Mouse (Mus musculus) heart, embryonic 11.5 days (tissue): Measurements from ENCODE around the gene Cd164. TPM values are rescaled to one million over a fixed set of nuclear protein-coding genes. Genes with fewer than 3 reads are reported as not detected.

Source experiments
- ATAC-seq: fragments of 200-750 bp; cut with Nextera tagmentation; replicated peaks from 2 replicates; pipeline ENCODE4 v1.8.0; 2017; ENCODE audit warnings: moderate library complexity; ENCODE audit not compliant: insufficient number of reproducible peaks, low FRiP score, low TSS enrichment
- H3K27ac ChIP-seq: fragments of 300-500 bp; sonication (generic); 2 replicates; pipeline ENCODE4 v1.5.1; 2014; ENCODE audit warnings: mild to moderate bottlenecking, low read depth, low read length
- H3K27me3 ChIP-seq: fragments of 300-500 bp; sonication (generic); 2 replicates; pipeline ENCODE4 v1.6.1; 2014; ENCODE audit warnings: mild to moderate bottlenecking, low read length, mixed read lengths; ENCODE audit not compliant: control insufficient read depth, insufficient read depth
- H3K36me3 ChIP-seq: fragments of 300-500 bp; sonication (generic); 2 replicates; pipeline ENCODE4 v1.6.1; 2014; ENCODE audit warnings: mild to moderate bottlenecking, low read length, moderate library complexity, mixed read lengths; ENCODE audit not compliant: control insufficient read depth, insufficient read depth
- H3K4me1 ChIP-seq: fragments of 300-500 bp; sonication (generic); 2 replicates; pipeline ENCODE4 v1.6.1; 2014; ENCODE audit warnings: low read length; ENCODE audit not compliant: control insufficient read depth, insufficient read depth
- H3K4me2 ChIP-seq: fragments of 300-500 bp; sonication (generic); 2 replicates; pipeline ENCODE4 v1.6.1; 2014; ENCODE audit warnings: mild to moderate bottlenecking, moderate library complexity
- H3K4me3 ChIP-seq: fragments of 300-500 bp; sonication (generic); 2 replicates; pipeline ENCODE4 v1.5.1; 2014; ENCODE audit warnings: low read depth, low read length
- H3K9ac ChIP-seq: fragments of 300-500 bp; sonication (generic); 2 replicates; pipeline ENCODE4 v1.6.1; 2014; ENCODE audit warnings: mild to moderate bottlenecking, low read depth, low read length, moderate library complexity
- H3K9me3 ChIP-seq: fragments of 300-500 bp; sonication (generic); replicated peaks from 2 replicates; pipeline ENCODE4 v1.6.1; 2016; ENCODE audit warnings: low read length; ENCODE audit not compliant: control insufficient read depth
- WGBS: fragments of 180-500 bp; shearing (Covaris S2); extraction: QIAGEN DNeasy Blood & Tissue Kit; methylation state at CpG from one replicate; pipeline ENCODE4 v1.1.7; 2014; ENCODE audit not compliant: insufficient replicate concordance; 5-methylcytosine and 5-hydroxymethylcytosine counted together
- polyA plus RNA-seq: library from polyadenylated mRNA; unstranded; fragments of >200 nt; fragmentation: Nextera tagmentation; extraction: Ambion mirVana; gene quantifications from 2 replicates; pipeline ENCODE4 v1.2.1, GENCODE M21; 2014

The Cd164 gene
- polyA plus RNA-seq, 1 experiment from 2014 or later: 187 TPM

DNA sequence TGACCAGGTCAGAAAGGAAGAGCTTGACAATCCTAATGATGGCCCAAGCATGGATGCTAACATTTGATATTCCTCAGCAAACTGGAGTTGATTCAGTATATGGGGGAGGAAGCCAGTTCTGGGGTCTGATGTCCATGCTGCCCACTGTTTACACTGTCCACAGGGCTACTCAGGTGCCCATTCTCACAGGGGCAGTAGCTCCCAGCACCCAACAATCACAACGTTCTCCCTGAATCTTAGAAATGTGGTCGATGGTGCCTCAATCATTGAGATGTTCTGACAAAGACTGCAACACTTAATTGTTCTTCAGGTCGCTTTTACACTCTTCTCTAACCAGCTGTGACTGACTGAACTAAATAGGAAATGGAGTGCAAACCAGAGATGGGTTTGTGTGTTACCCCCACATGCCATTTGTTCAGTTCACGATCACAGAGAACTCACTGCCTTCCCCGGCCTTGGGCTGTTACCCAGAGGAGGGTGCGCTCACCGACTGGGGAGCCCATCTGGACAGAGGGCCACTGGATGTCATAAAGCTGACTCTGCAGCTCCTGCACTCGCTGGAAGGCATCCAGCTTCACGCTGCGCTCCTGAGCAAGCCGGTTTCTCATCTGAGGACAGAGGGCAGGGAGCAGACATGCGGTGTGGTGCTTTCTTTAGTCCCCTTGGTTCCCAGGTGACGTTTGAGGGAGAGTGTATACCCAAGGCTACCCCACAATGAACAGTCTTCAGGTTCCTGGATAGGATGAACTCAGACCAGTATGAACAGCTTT, 27.4 kb downstream of the Cd164 start:
- WGBS: 67% methylated on average over 13 of the region's 13 CpGs
- Histone ChIP-seq H3K4me3 (no peak overlapping the region), H3K4me1 (peaks cover 10% of the 10 kb centered on the region), H3K27ac (no peak overlapping the region), H3K4me2 (no peak overlapping the region), H3K27me3 (no peaks in the 10 kb centered on the region), H3K9ac (no peak overlapping the region), H3K9me3 (peaks cover 5% of the 10 kb centered on the region; the same call in 1 of the 2 replicates), H3K36me3 (no peaks in the 10 kb centered on the region; the same call in 1 of the 2 replicates)
- no peak for ATAC-seq

DNA sequence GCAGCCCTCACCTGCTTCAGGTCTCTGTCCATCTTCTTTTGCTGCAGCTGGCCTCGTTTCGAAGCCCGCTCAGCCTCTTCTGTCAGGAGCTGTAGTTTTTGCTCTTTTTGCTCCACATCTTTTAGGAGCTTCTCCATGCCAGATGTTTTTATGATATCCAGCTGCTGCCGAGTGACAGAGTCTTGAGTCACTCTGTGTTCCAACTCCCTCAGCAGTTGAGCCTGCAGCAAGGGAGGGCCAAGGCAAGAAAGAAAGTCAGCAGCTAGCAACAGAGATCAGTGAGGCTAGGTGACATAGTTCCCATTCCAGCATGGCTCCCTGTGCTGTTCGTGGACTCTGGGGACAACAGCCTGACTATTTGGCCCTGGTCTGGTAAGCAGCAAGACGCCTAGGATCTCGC, 31.5 kb downstream of the Cd164 start:
- Histone ChIP-seq H3K36me3 (no peaks in the 10 kb centered on the region; the same call in 1 of the 2 replicates), H3K4me1 (no peaks in the 10 kb centered on the region), H3K4me2 (no peak overlapping the region), H3K4me3 (no peak overlapping the region), H3K9ac (no peak overlapping the region), H3K9me3 (peaks cover 5% of the 10 kb centered on the region; the same call in 1 of the 2 replicates), H3K27ac (no peak overlapping the region), H3K27me3 (no peaks in the 10 kb centered on the region)
- no peak for ATAC-seq
- WGBS: 78% methylated on average over 7 of the region's 7 CpGs

DNA sequence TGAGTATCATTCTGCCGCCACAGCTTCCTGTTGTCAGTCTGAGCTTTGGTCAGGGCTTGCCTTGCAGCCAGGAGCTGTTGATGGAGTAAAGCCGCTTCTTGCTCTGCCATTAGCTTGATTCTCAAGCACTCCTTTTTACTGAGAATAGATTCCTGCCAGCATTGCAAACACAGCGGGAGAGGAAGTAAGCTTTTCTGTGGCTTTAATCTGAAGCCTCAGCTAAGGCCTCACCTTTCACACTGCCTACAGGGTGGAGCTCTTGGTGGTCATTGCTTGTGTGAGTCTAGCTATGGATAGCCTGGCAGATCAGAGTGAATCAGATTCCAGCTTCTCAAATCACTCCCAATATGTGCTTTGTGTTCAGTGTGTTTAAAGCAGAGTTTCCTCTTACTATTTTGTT, 33.1 kb downstream of the Cd164 start:
- Histone ChIP-seq H3K36me3 (no peaks in the 10 kb centered on the region; the same call in 1 of the 2 replicates), H3K4me3 (no peak overlapping the region), H3K27me3 (no peaks in the 10 kb centered on the region), H3K4me2 (no peak overlapping the region), H3K9me3 (peaks cover 5% of the 10 kb centered on the region; the same call in 1 of the 2 replicates), H3K4me1 (no peaks in the 10 kb centered on the region), H3K27ac (no peak overlapping the region), H3K9ac (no peak overlapping the region)
- 29% methylated on average over 3 of the region's 3 CpGs for WGBS
- no peak for ATAC-seq

DNA sequence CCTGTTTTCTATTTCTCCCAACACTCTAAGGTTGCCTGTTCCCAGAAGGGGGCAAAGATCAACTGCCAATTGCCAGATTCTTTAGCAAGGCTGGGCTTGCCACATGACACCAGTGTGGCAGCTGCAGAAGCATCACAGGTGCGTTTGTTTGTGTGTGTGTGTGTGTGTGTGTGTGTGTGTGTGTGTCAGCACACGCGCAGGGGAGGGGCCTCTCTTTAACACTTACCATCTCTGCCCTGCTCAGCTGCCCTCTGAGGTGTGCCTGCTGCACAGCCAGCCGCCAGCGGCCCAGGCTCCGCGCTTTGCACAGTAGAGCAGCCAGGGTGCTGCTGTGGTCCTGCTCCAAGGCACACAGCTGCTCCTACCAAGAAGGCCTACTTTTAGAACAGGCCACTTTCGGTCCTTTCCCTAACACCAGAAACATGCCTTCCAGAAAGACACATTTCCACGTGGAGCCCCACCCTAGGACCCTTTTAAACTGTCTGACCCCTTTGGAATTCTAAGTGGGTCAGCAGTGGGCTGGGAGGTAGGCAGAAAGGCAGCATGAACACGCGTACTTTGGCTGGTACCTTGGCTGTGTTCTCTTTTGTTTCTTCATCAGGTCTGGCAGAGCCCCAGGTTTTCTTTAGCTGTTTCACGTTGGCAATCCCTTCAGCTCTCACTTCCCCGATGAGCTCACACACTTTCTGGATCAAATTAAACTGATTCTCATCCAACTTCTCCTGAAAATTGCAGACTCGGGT, 33.8 kb downstream of the Cd164 start:
- 52% methylated on average over 14 of the region's 14 CpGs for WGBS

DNA sequence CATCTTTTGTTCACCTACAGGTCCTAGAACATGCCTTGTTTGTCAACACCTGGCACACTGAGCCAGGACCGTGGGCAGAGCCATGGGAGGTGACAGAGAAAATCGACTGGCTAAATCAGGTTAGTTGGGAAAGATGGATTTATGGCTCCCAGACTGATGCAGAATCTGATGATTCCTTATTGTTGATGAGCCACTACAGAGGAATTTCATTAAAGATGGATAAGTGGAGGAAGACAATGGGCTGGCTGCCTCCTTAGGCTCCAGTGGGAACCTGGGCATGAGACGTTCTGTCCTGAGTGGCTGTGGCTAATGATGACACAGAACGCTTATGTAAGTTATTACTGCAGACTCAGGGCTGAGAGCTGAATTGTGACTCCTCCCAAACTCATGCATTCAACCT, 34.5 kb downstream of the Cd164 start:
- no peak overlapping the region for H3K27ac ChIP-seq
- ATAC-seq: no peak
- peaks cover 5% of the 10 kb centered on the region; the same call in 1 of the 2 replicates for H3K9me3 ChIP-seq
- no peak overlapping the region for H3K4me2 ChIP-seq
- WGBS: 77% methylated on average over 4 of the region's 4 CpGs
- no peaks in the 10 kb centered on the region; the same call in 1 of the 2 replicates for H3K36me3 ChIP-seq
- no peaks in the 10 kb centered on the region for H3K27me3 ChIP-seq
- no peak overlapping the region for H3K9ac ChIP-seq
- no peaks in the 10 kb centered on the region for H3K4me1 ChIP-seq
- no peak overlapping the region for H3K4me3 ChIP-seq

More for the DNA sequence above, 33.8 kb downstream of the Cd164 start:
- Histone ChIP-seq H3K4me3 (no peak overlapping the region), H3K9me3 (peaks cover 5% of the 10 kb centered on the region; the same call in 1 of the 2 replicates), H3K9ac (no peak overlapping the region), H3K27ac (no peak overlapping the region), H3K4me1 (no peaks in the 10 kb centered on the region), H3K4me2 (no peak overlapping the region), H3K36me3 (no peaks in the 10 kb centered on the region; the same call in 1 of the 2 replicates), H3K27me3 (no peaks in the 10 kb centered on the region)
- ATAC-seq: no peak

DNA sequence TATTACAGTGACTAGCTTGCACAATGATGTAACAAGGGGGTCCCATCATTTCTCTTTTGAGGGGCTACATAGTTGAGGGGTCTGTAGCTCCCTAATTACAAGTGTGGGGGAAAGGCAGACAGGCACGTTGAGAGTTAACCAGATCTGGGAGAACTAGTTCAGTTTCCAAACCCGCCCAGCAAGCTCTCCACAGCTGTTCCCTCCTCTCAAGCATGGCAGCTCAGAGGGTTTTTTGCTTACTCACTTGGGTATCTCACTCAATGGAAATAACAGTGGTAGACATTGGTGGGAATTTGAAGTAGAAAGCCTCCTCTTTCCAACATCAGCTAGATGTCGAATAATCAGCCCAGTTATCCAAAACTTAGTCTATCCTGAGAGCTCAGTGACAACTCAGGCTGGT, 35.9 kb downstream of the Cd164 start:
- Histone ChIP-seq H3K4me1 (no peaks in the 10 kb centered on the region), H3K4me2 (no peak overlapping the region), H3K27me3 (no peaks in the 10 kb centered on the region), H3K9ac (no peak overlapping the region), H3K4me3 (no peak overlapping the region), H3K36me3 (no peaks in the 10 kb centered on the region), H3K9me3 (no peaks in the 10 kb centered on the region), H3K27ac (no peak overlapping the region)
- WGBS: 83% methylated on average over 3 of the region's 3 CpGs
- ATAC-seq: no peak

DNA sequence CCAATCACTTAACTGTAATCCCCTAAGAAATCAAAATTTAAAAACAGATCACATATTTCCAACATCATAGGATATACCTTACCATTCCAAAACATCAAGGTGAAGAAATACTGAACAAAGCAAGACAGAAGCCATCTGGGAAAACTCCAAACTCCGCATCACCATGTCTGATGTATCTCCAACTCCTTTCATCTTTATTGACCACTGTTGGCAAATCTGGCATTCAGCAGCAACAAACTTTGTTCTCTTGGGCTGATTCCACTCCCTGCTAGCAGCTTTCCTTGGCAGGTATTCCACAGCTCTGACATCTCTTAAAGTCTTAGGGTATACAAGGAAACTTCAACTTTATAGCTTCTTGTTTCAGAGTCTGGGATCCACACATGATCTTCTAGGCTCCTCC, 39.2 kb downstream of the Cd164 start:
- ATAC-seq: no peak
- H3K36me3 ChIP-seq: no peaks in the 10 kb centered on the region

DNA sequence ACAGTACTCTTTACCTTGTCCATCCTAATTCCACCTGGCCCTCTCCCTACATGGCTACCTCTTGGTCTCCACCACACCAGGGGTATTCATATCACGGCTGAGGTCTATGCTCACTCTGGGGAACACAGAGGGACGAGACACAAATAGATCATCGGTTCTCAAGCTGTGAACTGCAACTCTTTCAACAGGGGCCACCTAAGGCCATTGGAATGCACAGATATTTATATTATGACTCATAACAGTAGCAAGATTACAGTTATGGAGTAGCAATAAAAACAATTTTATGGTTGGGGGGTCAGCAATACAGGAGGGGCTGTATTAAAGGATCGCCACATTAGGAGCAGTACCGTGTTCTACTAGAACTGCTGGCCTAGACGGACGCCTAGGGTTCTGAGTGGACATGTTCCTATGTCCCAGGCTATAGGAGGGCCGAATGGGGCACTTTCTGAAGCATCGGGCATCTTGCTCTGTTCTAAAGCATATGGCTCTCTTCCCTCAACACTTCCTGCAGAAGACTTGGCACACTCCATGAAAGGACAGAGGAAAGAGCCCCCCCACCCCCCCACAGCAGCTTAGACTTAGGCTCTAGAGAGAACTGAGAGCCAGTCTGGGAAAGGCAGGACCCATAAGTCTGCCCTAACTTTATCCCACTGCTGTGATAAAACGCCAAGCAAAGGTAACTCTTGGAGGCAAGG, 42.6 kb downstream of the Cd164 start:
- H3K27me3 ChIP-seq: no peaks in the 10 kb centered on the region
- H3K4me1 ChIP-seq: 0 out of 2 replicates have a peak, but pooled peaks cover 2% of the 10 kb centered on the region
- no peaks in the 10 kb centered on the region for H3K36me3 ChIP-seq
- no peak overlapping the region for H3K9ac ChIP-seq
- H3K27ac ChIP-seq: no peak overlapping the region
- ATAC-seq: no peak
- WGBS: 80% methylated on average over 10 of the region's 10 CpGs
- H3K9me3 ChIP-seq: peaks cover 3% of the 10 kb centered on the region; the same call in 1 of the 2 replicates
- no peak overlapping the region for H3K4me3 ChIP-seq
- no peak overlapping the region for H3K4me2 ChIP-seq

More for the DNA sequence above, 39.2 kb downstream of the Cd164 start:
- Histone ChIP-seq H3K9me3 (peaks cover 3% of the 10 kb centered on the region; the same call in 1 of the 2 replicates), H3K27me3 (no peaks in the 10 kb centered on the region), H3K4me1 (no peaks in the 10 kb centered on the region), H3K4me3 (no peak overlapping the region), H3K27ac (no peak overlapping the region), H3K9ac (no peak overlapping the region), H3K4me2 (no peak overlapping the region)
- WGBS: 90% methylated on average over 1 of the region's 1 CpGs
